Mouse (Mus musculus): ENCODE data around the gene Thbs2. TPM values are rescaled to one million over a fixed set of nuclear protein-coding genes. Genes with fewer than 3 reads are reported as not detected.

Gene Thbs2
- polyA plus RNA-seq (2012; ENCODE audit: low replicate concordance), result 0.30 TPM in 1 of 2 replicates, not detected in the other

DNA sequence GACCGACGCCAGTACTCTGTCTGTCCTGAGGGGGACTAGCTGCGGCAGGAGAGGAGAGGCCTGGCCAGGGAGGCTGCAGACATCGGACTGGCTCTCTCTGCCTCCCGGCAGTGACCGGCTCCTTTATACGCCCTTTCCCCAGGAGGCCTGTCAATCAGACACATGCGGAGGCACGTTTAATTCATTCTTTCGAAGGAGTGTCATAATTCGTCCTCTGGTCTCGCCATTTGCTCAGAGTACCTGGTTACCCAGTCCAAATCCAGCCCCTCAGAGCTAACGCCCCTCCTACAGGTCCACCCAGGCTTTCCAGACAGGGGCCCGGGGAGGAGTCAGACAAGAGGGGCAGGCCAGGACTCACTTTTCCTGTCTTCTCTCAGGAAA, at the start of gene Thbs2:
Gene Thbs2 (minus strand): TSS at position 242 of the 381 bp plus-strand sequence.

Other genes with a start within 250 kb of the Thbs2 start
- 0.96 TPM in 1 of 2 replicates, not detected in the other for gene Wdr27, start 248.9 kb upstream of the Thbs2 start, polyA plus RNA-seq (2012; ENCODE audit: low replicate concordance)
- gene 1600012H06Rik, start 248.9 kb upstream of the Thbs2 start, polyA plus RNA-seq (2012; ENCODE audit: low replicate concordance), result 0.57 and 1.5 TPM in 2 replicates

All from leukemia stem cell, adult 10-12 weeks (primary cell).